Mouse (Mus musculus) thymus, adult 2 months (tissue): Measurements from ENCODE around the gene Tle6. TPM values are rescaled to one million over a fixed set of nuclear protein-coding genes. Genes with fewer than 3 reads are reported as not detected.

ENCODE experiments used
- DNase-seq: peaks from one replicate; pipeline ENCODE4 v3.0.0; 2021
- H3K27ac ChIP-seq: fragments of 200-500 bp; 2 replicates; pipeline ENCODE4 v1.5.1; 2012; ENCODE audit warnings: low read length, control low read depth; ENCODE audit not compliant: control insufficient read depth, insufficient read depth
- H3K27me3 ChIP-seq: fragments of 200-500 bp; 2 replicates; pipeline ENCODE4 v1.6.1; 2012; ENCODE audit warnings: mild to moderate bottlenecking, low read length, moderate library complexity, mixed read lengths; ENCODE audit not compliant: control insufficient read depth, insufficient read depth
- H3K36me3 ChIP-seq: fragments of 200-500 bp; 2 replicates; pipeline ENCODE4 v1.6.1; 2012; ENCODE audit warnings: mild to moderate bottlenecking, low read length, moderate library complexity; ENCODE audit not compliant: control insufficient read depth, insufficient read depth
- H3K4me1 ChIP-seq: fragments of 200-500 bp; replicated peaks from 2 replicates; pipeline ENCODE4 v1.6.1; 2012; ENCODE audit warnings: low read length; ENCODE audit not compliant: control insufficient read depth, insufficient read depth
- H3K4me3 ChIP-seq: fragments of 200-500 bp; 2 replicates; pipeline ENCODE4 v1.5.1; 2012; ENCODE audit warnings: mild to moderate bottlenecking, low read length, control low read depth, moderate library complexity; ENCODE audit not compliant: control insufficient read depth, insufficient read depth
- CTCF ChIP-seq: fragments of 200-500 bp; IDR thresholded peaks from 2 replicates; pipeline ENCODE4 v1.5.1; 2012; ENCODE audit warnings: mild to moderate bottlenecking, control low read depth, low read length, moderate library complexity, borderline replicate concordance; ENCODE audit not compliant: control insufficient read depth, poor library complexity, insufficient read depth; ENCODE audit errors: extremely low read depth
- POLR2A ChIP-seq: fragments of 200-500 bp; IDR thresholded peaks from 2 replicates; pipeline ENCODE4 v1.6.1; 2012; ENCODE audit warnings: mild to moderate bottlenecking, low read length, control low read depth, moderate library complexity; ENCODE audit not compliant: control insufficient read depth, poor library complexity, insufficient read depth; ENCODE audit errors: extremely low read depth
- WGBS: fragments of 180-500 bp; shearing (Covaris S2); methylation state at CpG from one replicate; pipeline ENCODE4 v1.1.7; 2018; 5-methylcytosine and 5-hydroxymethylcytosine counted together
- polyA plus RNA-seq: library from polyadenylated mRNA; depleted of rRNA; stranded (reverse); fragments of >200 nt; gene quantifications from 2 replicates; pipeline ENCODE4 v1.2.3, GENCODE M21; 2012

The Tle6 gene
- polyA plus RNA-seq, 1 experiment, result 28.8 TPM

DNA sequence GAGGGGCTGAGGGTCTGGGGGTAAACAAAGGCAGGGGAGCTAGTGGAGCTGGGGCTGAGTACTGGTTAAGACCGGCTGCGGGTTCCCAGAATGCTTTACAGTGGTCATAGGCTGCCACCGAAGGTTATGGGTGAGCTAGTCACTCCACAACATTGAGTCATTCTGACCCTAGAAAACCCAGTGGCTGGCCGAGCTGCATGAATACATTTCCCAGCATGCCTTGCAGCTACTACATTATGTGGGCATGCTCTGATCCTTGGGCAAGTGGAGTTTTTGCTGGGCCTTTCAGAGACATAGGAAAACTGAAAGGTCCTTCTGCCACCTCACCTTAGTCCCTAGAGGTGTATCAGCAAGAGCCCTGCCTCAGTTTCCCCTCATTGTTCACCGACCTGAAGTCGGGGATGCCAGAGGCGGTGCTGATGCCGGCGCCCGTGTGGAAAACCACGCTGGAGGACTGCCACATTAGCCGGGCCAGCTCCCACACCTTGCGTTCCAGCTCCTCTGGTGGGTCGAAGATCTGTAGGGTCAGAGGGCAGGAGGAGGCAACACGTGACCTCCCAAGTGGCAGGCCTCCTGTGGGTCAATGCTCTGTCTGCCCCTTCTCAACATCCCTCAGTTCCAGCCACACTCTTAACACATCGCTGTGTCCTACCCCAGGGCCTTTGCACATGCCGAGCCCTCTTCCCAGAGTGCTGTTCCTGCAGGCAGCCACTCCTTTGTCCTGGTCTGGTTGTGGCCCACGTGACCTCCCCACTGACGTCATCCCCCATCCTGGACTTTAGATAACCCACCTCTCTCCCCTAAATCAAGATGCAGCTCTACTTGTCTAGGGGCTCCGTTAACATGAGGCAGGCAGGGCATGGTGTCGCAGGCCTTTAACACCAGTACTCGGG is 25.5 kb upstream of the Tle6 start:
- no peak overlapping the region; the same call in 1 of the 2 replicates for H3K27ac ChIP-seq
- H3K36me3 ChIP-seq, result 0 out of 2 replicates have a peak, but pooled peaks cover 4% of the 10 kb centered on the region
- H3K27me3 ChIP-seq, result no peaks in the 10 kb centered on the region
- TF ChIP-seq POLR2A (no peak), CTCF (no peak)
- DNase-seq, result no peak
- 93% methylated on average over 22 of the region's 22 CpGs for WGBS
- H3K4me1 ChIP-seq, result peaks cover 17% of the 10 kb centered on the region
- peak overlapping the region; percentile 81 for H3K4me3 ChIP-seq

GRCm38 (mm10) chr10:81623441-81623840 is 22.6 kb upstream of the Tle6 start:
- 95% methylated on average over 8 of the region's 8 CpGs for WGBS
- H3K27me3 ChIP-seq, result no peaks in the 10 kb centered on the region
- H3K36me3 ChIP-seq, result 0 out of 2 replicates have a peak, but pooled peaks cover 4% of the 10 kb centered on the region
- no peak overlapping the region for H3K27ac ChIP-seq
- no peak overlapping the region for H3K4me3 ChIP-seq
- DNase-seq, result no peak
- TF ChIP-seq POLR2A (no peak), CTCF (no peak)
- H3K4me1 ChIP-seq, result peaks cover 17% of the 10 kb centered on the region

- Histone ChIP-seq H3K36me3 (0 out of 2 replicates have a peak, but pooled peaks cover 4% of the 10 kb centered on the region), H3K4me3 (no peak overlapping the region), H3K27ac (no peak overlapping the region), H3K27me3 (no peaks in the 10 kb centered on the region), H3K4me1 (no peaks in the 10 kb centered on the region)
- TF ChIP-seq POLR2A (no peak), CTCF (no peak)
- WGBS, result 83% methylated on average over 9 of the region's 9 CpGs
- no peak for DNase-seq
Measured at GRCm38 (mm10) chr10:81620786-81621185, 19.9 kb upstream of the Tle6 start.

GRCm38 (mm10) chr10:81619976-81620375 is 19.1 kb upstream of the Tle6 start:
- Histone ChIP-seq H3K4me1 (no peaks in the 10 kb centered on the region), H3K27ac (no peak overlapping the region), H3K27me3 (no peaks in the 10 kb centered on the region), H3K4me3 (no peak overlapping the region), H3K36me3 (0 out of 2 replicates have a peak, but pooled peaks cover 4% of the 10 kb centered on the region)
- WGBS, result 83% methylated on average over 5 of the region's 5 CpGs
- TF ChIP-seq CTCF (no peak), POLR2A (no peak)
- no peak for DNase-seq

- Histone ChIP-seq H3K4me1 (no peaks in the 10 kb centered on the region), H3K27me3 (no peaks in the 10 kb centered on the region), H3K36me3 (no peaks in the 10 kb centered on the region), H3K4me3 (no peak overlapping the region), H3K27ac (no peak overlapping the region)
- WGBS, result 88% methylated on average over 6 of the region's 6 CpGs
- no peak for DNase-seq
- TF ChIP-seq CTCF (no peak), POLR2A (no peak)
Measured at GRCm38 (mm10) chr10:81615486-81615885, 14.6 kb upstream of the Tle6 start.

- no peak overlapping the region for H3K27ac ChIP-seq
- WGBS, result 76% methylated on average over 3 of the region's 3 CpGs
- TF ChIP-seq POLR2A, result no peak
- H3K27me3 ChIP-seq, result no peaks in the 10 kb centered on the region
- H3K4me1 ChIP-seq, result no peaks in the 10 kb centered on the region
- no peak overlapping the region for H3K4me3 ChIP-seq
- no peak for DNase-seq
- H3K36me3 ChIP-seq, result no peaks in the 10 kb centered on the region
Measured at GRCm38 (mm10) chr10:81612779-81613178, 11.9 kb upstream of the Tle6 start.

DNA sequence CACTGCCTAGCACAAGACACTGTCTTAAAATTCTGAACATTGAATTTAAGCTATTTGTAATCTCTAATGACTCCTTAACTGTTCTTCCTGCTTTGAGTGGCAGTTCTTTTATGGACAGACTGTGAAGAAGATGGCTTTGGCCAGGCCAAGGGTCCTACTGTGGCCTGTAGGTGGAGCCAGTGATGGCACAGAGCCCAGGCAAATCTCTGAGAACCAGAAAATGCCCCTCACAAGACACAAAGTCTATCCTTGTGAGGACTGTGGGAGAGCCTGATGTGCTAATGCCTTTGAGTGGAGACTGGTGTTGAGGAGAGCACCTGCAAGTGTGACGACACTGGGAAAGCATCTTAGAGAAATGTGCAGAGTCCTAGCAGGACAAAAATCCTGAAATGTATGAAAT is 7.4 kb upstream of the Tle6 start:
- Histone ChIP-seq H3K36me3 (no peaks in the 10 kb centered on the region), H3K4me3 (no peak overlapping the region), H3K27ac (no peak overlapping the region), H3K4me1 (peaks cover 18% of the 10 kb centered on the region), H3K27me3 (no peaks in the 10 kb centered on the region)
- no peak for DNase-seq
- TF ChIP-seq POLR2A (no peak), CTCF (no peak)
- 96% methylated on average over 1 of the region's 1 CpGs for WGBS
